Mouse (Mus musculus) liver, embryonic 14.5 days (tissue): ENCODE data around the gene Phtf2.

ENCODE experiments used
- CTCF ChIP-seq: IDR thresholded peaks from 2 replicates; pipeline ENCODE4 v1.5.1; 2016; ENCODE audit warnings: antibody characterized with exemption, low read depth, control low read depth
- EP300 ChIP-seq: IDR thresholded peaks from 2 replicates; pipeline ENCODE4 v1.6.1; 2016; ENCODE audit warnings: antibody characterized with exemption, low read depth

- TF ChIP-seq CTCF (peak; percentile 52), EP300 (no peak)
Observed at GRCm38 (mm10) chr5:20738795-20739194, 143.1 kb downstream of the Phtf2 start.
